Mouse (Mus musculus): ENCODE data around the gene Usp6nl. TPM values are rescaled to one million over a fixed set of nuclear protein-coding genes. Genes with fewer than 3 reads are reported as not detected.

Gene Usp6nl
- polyA plus RNA-seq, 2 experiments = 7.5 to 11.9 TPM

DNA sequence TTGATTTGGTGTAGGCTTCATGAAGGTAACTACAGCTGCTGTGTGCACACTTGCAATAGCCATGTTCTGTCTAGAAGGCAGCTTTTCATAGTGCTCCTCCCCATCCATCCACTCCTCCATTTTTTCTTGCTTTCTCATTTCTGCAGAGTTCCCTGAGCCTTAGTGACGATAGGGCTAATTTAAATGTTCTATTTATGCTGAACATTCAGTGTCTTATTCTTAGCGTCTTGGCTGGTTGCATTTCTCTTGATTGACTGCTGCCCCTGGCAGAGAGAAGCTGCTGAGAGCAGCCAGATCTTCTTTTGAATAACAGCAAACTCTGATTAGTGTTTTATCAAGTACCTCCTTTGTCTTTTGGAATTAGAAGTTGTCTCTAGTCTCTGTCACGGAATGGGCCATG lies 15.6 kb upstream of the Usp6nl start:
- 83% methylated on average over 3 of the region's 3 CpGs for WGBS
- Histone ChIP-seq H3K9ac (ENCODE audit: low read depth, low read length, severe bottlenecking) (no peak overlapping the region), H3K9me3 (ENCODE audit: control insufficient read depth, low read length) (no peaks in the 10 kb centered on the region), H3K27ac (replicated peaks; ENCODE audit: low read depth, low read length) (no peak overlapping the region), H3K4me2 (replicated peaks; ENCODE audit: low read depth, low read length, severe bottlenecking) (no peak overlapping the region), H3K36me3 (ENCODE audit: control insufficient read depth, insufficient read depth, low read length) (no peaks in the 10 kb centered on the region), H3K4me3 (replicated peaks; ENCODE audit: low read length) (no peak overlapping the region), H3K4me1 (ENCODE audit: control insufficient read depth, insufficient read depth, low read length) (no peaks in the 10 kb centered on the region), H3K27me3 (ENCODE audit: control insufficient read depth, insufficient read depth, low read length) (no peaks in the 10 kb centered on the region)
- ATAC-seq (ENCODE audit: low FRiP score, low read depth) (no peak), DNase-seq (ENCODE audit: low spot score) (no peak)
- no peak for TF ChIP-seq POLR2A (IDR thresholded peaks at IDR 0.05; ENCODE audit: borderline replicate concordance, extremely low read depth, insufficient read depth, insufficient read length)

DNA sequence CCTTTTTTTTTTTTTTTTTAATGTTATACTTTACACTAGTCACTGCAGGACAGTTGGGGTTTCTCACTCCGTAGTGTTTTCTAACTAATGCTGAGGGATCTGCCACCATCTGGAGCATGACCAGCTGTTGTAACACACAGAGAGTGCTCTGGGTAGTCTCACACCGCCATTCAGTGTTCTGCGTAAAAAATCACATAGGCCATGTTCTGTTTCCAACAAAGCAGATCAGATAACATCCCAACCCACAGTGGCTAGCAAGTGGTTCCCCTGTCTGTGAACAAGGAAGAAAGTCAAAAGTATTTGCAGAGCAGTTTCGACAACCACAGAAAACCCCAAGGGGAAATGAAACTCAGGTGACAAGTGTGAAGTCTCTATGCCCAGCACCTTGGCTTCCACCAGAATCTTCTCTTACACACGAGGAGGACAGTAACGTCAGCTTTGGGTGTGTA lies 13.1 kb upstream of the Usp6nl start:
- Histone ChIP-seq H3K4me3 (replicated peaks; ENCODE audit: low read length) (no peak overlapping the region), H3K4me2 (replicated peaks; ENCODE audit: low read depth, low read length, severe bottlenecking) (no peak overlapping the region), H3K4me1 (ENCODE audit: control insufficient read depth, insufficient read depth, low read length) (no peaks in the 10 kb centered on the region), H3K9me3 (ENCODE audit: control insufficient read depth, low read length) (no peaks in the 10 kb centered on the region), H3K36me3 (ENCODE audit: control insufficient read depth, insufficient read depth, low read length) (no peaks in the 10 kb centered on the region), H3K27ac (replicated peaks; ENCODE audit: low read depth, low read length) (no peak overlapping the region), H3K9ac (ENCODE audit: low read depth, low read length, severe bottlenecking) (no peak overlapping the region), H3K27me3 (ENCODE audit: control insufficient read depth, insufficient read depth, low read length) (no peaks in the 10 kb centered on the region)
- ATAC-seq (ENCODE audit: low FRiP score, low read depth) (no peak), DNase-seq (ENCODE audit: low spot score) (no peak)
- no peak for TF ChIP-seq POLR2A (IDR thresholded peaks at IDR 0.05; ENCODE audit: borderline replicate concordance, extremely low read depth, insufficient read depth, insufficient read length)
- WGBS = 62% methylated on average over 6 of the region's 6 CpGs

DNA sequence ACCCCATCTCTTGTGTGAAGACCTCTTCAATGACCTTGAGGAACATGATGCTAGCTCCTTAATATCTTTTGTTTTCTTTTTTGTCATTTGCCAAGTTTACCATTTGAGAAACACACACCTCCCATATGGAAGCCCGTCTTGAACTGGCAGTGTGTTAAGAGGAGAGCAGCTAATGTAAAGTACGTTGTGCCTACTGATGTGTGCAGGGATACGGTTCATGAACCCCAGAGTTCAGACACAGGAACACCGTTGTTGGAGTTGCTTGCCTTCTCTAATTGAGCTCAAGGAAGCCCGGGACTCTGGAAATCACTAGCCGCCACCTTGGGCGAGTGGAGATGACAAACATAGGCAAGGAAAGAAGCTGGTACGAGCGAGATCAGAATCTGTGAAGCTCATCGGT lies 9.7 kb upstream of the Usp6nl start:
- Histone ChIP-seq H3K27me3 (ENCODE audit: control insufficient read depth, insufficient read depth, low read length) (no peaks in the 10 kb centered on the region), H3K36me3 (ENCODE audit: control insufficient read depth, insufficient read depth, low read length) (no peaks in the 10 kb centered on the region), H3K4me1 (ENCODE audit: control insufficient read depth, insufficient read depth, low read length) (no peaks in the 10 kb centered on the region), H3K27ac (replicated peaks; ENCODE audit: low read depth, low read length) (no peak overlapping the region), H3K4me3 (replicated peaks; ENCODE audit: low read length) (no peak overlapping the region), H3K4me2 (replicated peaks; ENCODE audit: low read depth, low read length, severe bottlenecking) (no peak overlapping the region), H3K9me3 (ENCODE audit: control insufficient read depth, low read length) (no peaks in the 10 kb centered on the region), H3K9ac (ENCODE audit: low read depth, low read length, severe bottlenecking) (no peak overlapping the region)
- no peak for TF ChIP-seq POLR2A (IDR thresholded peaks at IDR 0.05; ENCODE audit: borderline replicate concordance, extremely low read depth, insufficient read depth, insufficient read length)
- WGBS = 87% methylated on average over 10 of the region's 10 CpGs
- no peak for ATAC-seq (ENCODE audit: low FRiP score, low read depth)
- DNase-seq (ENCODE audit: low spot score) = no peak

DNA sequence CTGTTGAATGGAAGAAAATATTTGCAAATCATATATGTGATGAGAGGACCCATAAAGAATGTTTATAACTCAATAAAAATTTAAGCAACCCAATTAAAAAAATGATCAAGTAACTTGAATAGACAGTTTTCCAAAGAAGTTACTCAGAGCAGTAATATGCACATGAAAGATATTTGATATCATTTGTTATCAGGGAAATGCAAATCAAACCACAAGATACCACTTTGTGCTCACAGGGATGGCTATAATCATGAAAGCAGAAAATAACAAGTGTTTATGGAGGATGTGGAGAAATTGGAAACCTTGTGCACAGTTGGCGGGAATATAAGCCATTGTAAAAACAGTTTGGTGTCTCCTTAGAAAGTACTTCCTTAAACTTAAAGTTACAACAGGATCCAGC lies 8.7 kb upstream of the Usp6nl start:
- TF ChIP-seq POLR2A (IDR thresholded peaks at IDR 0.05; ENCODE audit: borderline replicate concordance, extremely low read depth, insufficient read depth, insufficient read length) = no peak
- Histone ChIP-seq H3K27me3 (ENCODE audit: control insufficient read depth, insufficient read depth, low read length) (no peaks in the 10 kb centered on the region), H3K27ac (replicated peaks; ENCODE audit: low read depth, low read length) (no peak overlapping the region), H3K4me2 (replicated peaks; ENCODE audit: low read depth, low read length, severe bottlenecking) (no peak overlapping the region), H3K9me3 (ENCODE audit: control insufficient read depth, low read length) (no peaks in the 10 kb centered on the region), H3K4me1 (ENCODE audit: control insufficient read depth, insufficient read depth, low read length) (no peaks in the 10 kb centered on the region), H3K36me3 (ENCODE audit: control insufficient read depth, insufficient read depth, low read length) (no peaks in the 10 kb centered on the region), H3K4me3 (replicated peaks; ENCODE audit: low read length) (no peak overlapping the region), H3K9ac (ENCODE audit: low read depth, low read length, severe bottlenecking) (no peak overlapping the region)
- DNase-seq (ENCODE audit: low spot score) (no peak), ATAC-seq (ENCODE audit: low FRiP score, low read depth) (no peak)
- 57% methylated on average over 1 of the region's 1 CpGs for WGBS

DNA sequence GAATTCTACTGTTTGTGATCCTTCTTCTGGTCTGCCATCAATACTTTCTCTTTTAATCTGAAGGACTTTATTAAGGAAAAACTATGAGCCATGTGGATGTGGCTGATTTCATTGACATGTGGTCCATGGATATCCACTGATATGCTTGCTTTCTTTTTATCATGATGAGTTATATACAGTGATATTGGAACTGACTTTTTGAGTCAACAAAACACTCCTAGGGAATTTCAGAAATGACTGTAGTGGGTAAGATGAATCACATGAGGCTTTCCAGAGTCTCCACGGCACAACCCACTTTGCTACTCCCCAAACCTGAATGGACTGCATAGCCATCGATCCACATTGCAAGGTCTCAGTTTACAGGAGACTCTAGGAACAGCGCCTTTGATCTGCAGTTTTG lies 2.3 kb upstream of the Usp6nl start:
- Histone ChIP-seq H3K4me2 (replicated peaks; ENCODE audit: low read depth, low read length, severe bottlenecking) (no peak overlapping the region), H3K4me1 (ENCODE audit: control insufficient read depth, insufficient read depth, low read length) (peaks cover 19% of the 10 kb centered on the region), H3K9ac (ENCODE audit: low read depth, low read length, severe bottlenecking) (no peak overlapping the region), H3K36me3 (ENCODE audit: control insufficient read depth, insufficient read depth, low read length) (no peaks in the 10 kb centered on the region), H3K27me3 (ENCODE audit: control insufficient read depth, insufficient read depth, low read length) (no peaks in the 10 kb centered on the region), H3K27ac (replicated peaks; ENCODE audit: low read depth, low read length) (no peak overlapping the region), H3K4me3 (replicated peaks; ENCODE audit: low read length) (no peak overlapping the region), H3K9me3 (ENCODE audit: control insufficient read depth, low read length) (no peaks in the 10 kb centered on the region)
- DNase-seq (ENCODE audit: low spot score) (no peak), ATAC-seq (ENCODE audit: low FRiP score, low read depth) (no peak)
- no peak for TF ChIP-seq POLR2A (IDR thresholded peaks at IDR 0.05; ENCODE audit: borderline replicate concordance, extremely low read depth, insufficient read depth, insufficient read length)
- 66% methylated on average over 3 of the region's 3 CpGs for WGBS

Data from limb, embryonic 14.5 days (tissue).